Mouse (Mus musculus) kidney, adult 8-10 months (tissue): ENCODE data around the gene Etfbkmt.
A peak's percentile ranks its signal among the peaks of the same experiment; 100 is the strongest.
"Not testable (repeated sequence)": the region's sequence is repeated elsewhere in the genome, so short reads cannot be mapped to it uniquely, and the experiment has no call there.

ENCODE experiments used
- DNase-seq, 2 experiments: peaks; one replicate each; pipeline ENCODE4 v3.0.0; 2022

The Etfbkmt gene

GRCm38 (mm10) chr6:149187371-149187770 is 47.7 kb downstream of the Etfbkmt start:
- no peak for DNase-seq

GRCm38 (mm10) chr6:149188041-149188924 is 48.6 kb downstream of the Etfbkmt start, which contains the start of gene Amn1:
Gene Amn1 (minus strand): TSS chr6:149188712.
- DNase-seq = peak; percentile 98 to 99

- DNase-seq = no peak
Measured at GRCm38 (mm10) chr6:149188925-149189257, 49.2 kb downstream of the Etfbkmt start.

GRCm38 (mm10) chr6:149189340-149189922 is 49.8 kb downstream of the Etfbkmt start:
- peak in 1 of 2 experiments; percentile 13 for DNase-seq

GRCm38 (mm10) chr6:149191951-149192350 is 52.3 kb downstream of the Etfbkmt start:
- not testable (repeated sequence) for DNase-seq

- DNase-seq = peak; percentile 73 to 88
Measured at GRCm38 (mm10) chr6:149193276-149193905, 53.7 kb downstream of the Etfbkmt start.

- no peak for DNase-seq
Measured at GRCm38 (mm10) chr6:149197116-149197515, 57.5 kb downstream of the Etfbkmt start.

GRCm38 (mm10) chr6:149198572-149198971 is 58.9 kb downstream of the Etfbkmt start:
- DNase-seq = no peak
